Mouse (Mus musculus) embryonic facial prominence, embryonic 14.5 days (tissue): Measurements from ENCODE around the gene Lrp1. TPM values are rescaled to one million over a fixed set of nuclear protein-coding genes. Genes with fewer than 3 reads are reported as not detected.

Experiments used
- ATAC-seq: fragments of 200-750 bp; cut with Nextera tagmentation; 2 replicates; pipeline ENCODE4 v1.8.0; 2017; ENCODE audit warnings: low read depth, moderate number of reproducible peaks, moderate TSS enrichment
- DNase-seq: peaks from one replicate; pipeline ENCODE4 v3.0.0-alpha.2; 2015; ENCODE audit warnings: low spot score
- H3K27ac ChIP-seq: fragments of 300-500 bp; sonication (generic); replicated peaks from 2 replicates; pipeline ENCODE4 v1.5.1; 2014; ENCODE audit warnings: low read depth, mild to moderate bottlenecking, low read length, moderate library complexity
- H3K27me3 ChIP-seq: fragments of 300-500 bp; sonication (generic); replicated peaks from 2 replicates; pipeline ENCODE4 v1.6.1; 2014; ENCODE audit warnings: low read length; ENCODE audit not compliant: control insufficient read depth, insufficient read depth
- H3K36me3 ChIP-seq: fragments of 300-500 bp; sonication (generic); 2 replicates; pipeline ENCODE4 v1.6.1; 2014; ENCODE audit warnings: low read length, mixed read lengths; ENCODE audit not compliant: control insufficient read depth, insufficient read depth
- H3K4me1 ChIP-seq: fragments of 300-500 bp; sonication (generic); 2 replicates; pipeline ENCODE4 v1.6.1; 2014; ENCODE audit warnings: antibody characterized with exemption, low read length; ENCODE audit not compliant: control insufficient read depth, insufficient read depth
- H3K4me2 ChIP-seq: fragments of 300-500 bp; sonication (generic); 2 replicates; pipeline ENCODE4 v1.6.1; 2014; ENCODE audit warnings: low read depth, mild to moderate bottlenecking, low read length, moderate library complexity, mixed read lengths
- H3K4me3 ChIP-seq: fragments of 300-500 bp; sonication (generic); 2 replicates; pipeline ENCODE4 v1.5.1; 2014; ENCODE audit warnings: low read depth, mild to moderate bottlenecking, low read length
- H3K9ac ChIP-seq: fragments of 300-500 bp; sonication (generic); 2 replicates; pipeline ENCODE4 v1.6.1; 2014; ENCODE audit warnings: low read depth, mild to moderate bottlenecking, low read length, moderate library complexity, mixed read lengths
- H3K9me3 ChIP-seq: fragments of 300-500 bp; sonication (generic); 2 replicates; pipeline ENCODE4 v1.6.1; 2016; ENCODE audit warnings: low read length; ENCODE audit not compliant: control insufficient read depth
- WGBS: fragments of 180-500 bp; shearing (Covaris S2); extraction: QIAGEN DNeasy Blood & Tissue Kit; methylation state at CpG from one replicate; pipeline ENCODE4 v1.1.7; 2014; 5-methylcytosine and 5-hydroxymethylcytosine counted together
- polyA plus RNA-seq: library from polyadenylated mRNA; unstranded; fragments of >200 nt; fragmentation: Nextera tagmentation; extraction: Ambion mirVana; gene quantifications from 2 replicates; pipeline ENCODE4 v1.2.1, GENCODE M21; 2014

Gene Lrp1
- polyA plus RNA-seq, 1 experiment from 2014 or later = 137 TPM

DNA sequence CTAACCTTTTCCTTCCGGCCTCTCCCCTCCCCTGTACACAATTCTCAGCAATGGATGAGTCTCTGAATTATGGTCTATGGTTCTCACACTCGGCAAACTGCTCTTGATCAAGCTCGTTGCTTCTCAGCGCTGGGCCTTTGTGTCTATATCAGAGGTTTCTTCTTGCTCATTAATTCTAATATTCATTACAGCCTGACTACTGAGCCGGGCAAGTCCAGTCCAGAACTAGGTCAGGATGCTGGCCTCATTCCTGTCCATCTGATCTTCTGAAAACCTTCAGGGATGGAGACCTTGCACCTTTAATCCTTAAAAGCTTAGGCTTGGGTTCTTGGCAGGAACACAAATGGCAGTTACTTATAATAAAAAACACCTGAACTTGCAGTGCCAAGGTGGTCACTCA is 121.4 kb downstream of the Lrp1 start:
- H3K4me3 ChIP-seq = no peak overlapping the region
- DNase-seq (no peak), ATAC-seq (no peak)
- H3K36me3 ChIP-seq = peaks cover 66% of the 10 kb centered on the region
- no peak overlapping the region for H3K27ac ChIP-seq
- WGBS = 78% methylated on average over 5 of the region's 5 CpGs
- no peaks in the 10 kb centered on the region for H3K9me3 ChIP-seq
- no peaks in the 10 kb centered on the region for H3K27me3 ChIP-seq
- H3K9ac ChIP-seq = no peak overlapping the region
- no peaks in the 10 kb centered on the region for H3K4me1 ChIP-seq
- no peak overlapping the region for H3K4me2 ChIP-seq

DNA sequence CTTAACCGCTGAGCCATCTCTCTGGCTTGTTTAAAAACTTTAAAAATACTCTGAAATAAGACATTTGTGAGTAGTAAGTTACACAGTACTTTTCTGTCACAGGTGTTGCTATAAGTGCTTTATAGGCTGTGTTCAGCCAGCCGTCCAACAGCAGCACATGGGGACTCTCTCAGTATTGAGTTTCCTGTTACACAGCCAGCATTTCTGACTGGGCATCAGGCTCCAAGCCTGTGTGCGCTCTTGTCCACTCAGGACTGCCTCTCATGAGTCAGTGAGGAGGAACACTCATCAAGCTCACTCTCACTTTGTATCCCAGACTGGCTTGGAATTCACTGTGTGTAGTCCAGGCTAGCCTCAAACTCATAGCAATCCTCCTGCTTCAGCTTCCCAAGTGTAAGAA is 124.8 kb downstream of the Lrp1 start:
- no peak for ATAC-seq
- WGBS = 89% methylated on average over 3 of the region's 3 CpGs
- Histone ChIP-seq H3K4me3 (no peak overlapping the region), H3K9ac (no peak overlapping the region), H3K36me3 (peaks cover 89% of the 10 kb centered on the region), H3K27me3 (no peaks in the 10 kb centered on the region), H3K9me3 (no peaks in the 10 kb centered on the region), H3K4me2 (no peak overlapping the region), H3K27ac (no peak overlapping the region), H3K4me1 (no peaks in the 10 kb centered on the region)
- DNase-seq = no peak

DNA sequence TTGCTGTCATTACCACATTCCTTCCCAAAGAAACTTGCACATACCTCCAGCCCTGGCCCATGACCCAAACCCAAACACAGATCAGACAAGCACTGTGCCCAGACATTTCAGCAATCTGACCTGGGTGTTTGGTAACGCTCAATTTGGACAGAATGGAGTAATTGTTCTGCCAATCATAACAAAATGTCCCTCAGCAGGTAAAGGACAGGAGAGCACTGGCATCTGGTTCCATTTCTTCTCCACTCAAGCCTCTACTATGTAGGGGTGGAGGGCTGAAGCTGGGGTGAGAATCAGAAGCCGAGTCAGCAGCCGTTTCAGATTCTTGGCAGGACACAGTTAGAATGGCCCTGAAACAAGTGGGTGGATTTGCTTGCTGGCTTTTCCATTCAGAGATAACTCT is 128.8 kb downstream of the Lrp1 start:
- WGBS = 41% methylated on average over 3 of the region's 3 CpGs
- ATAC-seq (no peak), DNase-seq (no peak)
- Histone ChIP-seq H3K4me2 (no peak overlapping the region), H3K27ac (no peak overlapping the region), H3K4me1 (no peaks in the 10 kb centered on the region), H3K36me3 (peaks cover 89% of the 10 kb centered on the region), H3K4me3 (no peak overlapping the region), H3K27me3 (no peaks in the 10 kb centered on the region), H3K9ac (no peak overlapping the region), H3K9me3 (no peaks in the 10 kb centered on the region)

DNA sequence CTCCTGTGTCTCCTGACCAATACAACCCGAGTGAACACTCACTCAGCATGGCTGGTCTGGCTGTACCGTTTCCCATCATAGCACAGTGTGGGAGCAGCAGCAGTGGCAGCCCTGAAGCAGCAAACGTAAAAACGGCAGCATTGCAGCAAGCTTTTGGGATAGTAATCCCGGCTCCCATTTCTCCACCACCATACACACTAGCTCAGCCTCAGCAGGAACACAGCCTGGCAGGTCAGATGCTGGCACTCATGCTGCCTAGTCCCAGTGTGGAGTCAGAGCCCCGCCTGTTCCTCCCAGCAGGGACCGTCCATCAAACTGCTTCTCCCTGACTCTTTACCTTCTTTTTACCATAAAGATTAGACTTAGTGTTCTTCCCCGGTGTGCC is 129.8 kb downstream of the Lrp1 start:
- Histone ChIP-seq H3K9me3 (no peaks in the 10 kb centered on the region), H3K4me2 (no peak overlapping the region), H3K4me3 (no peak overlapping the region), H3K4me1 (no peaks in the 10 kb centered on the region), H3K9ac (no peak overlapping the region), H3K36me3 (peaks cover 86% of the 10 kb centered on the region), H3K27me3 (no peaks in the 10 kb centered on the region), H3K27ac (no peak overlapping the region)
- DNase-seq = no peak
- 69% methylated on average over 8 of the region's 8 CpGs for WGBS
- no peak for ATAC-seq

DNA sequence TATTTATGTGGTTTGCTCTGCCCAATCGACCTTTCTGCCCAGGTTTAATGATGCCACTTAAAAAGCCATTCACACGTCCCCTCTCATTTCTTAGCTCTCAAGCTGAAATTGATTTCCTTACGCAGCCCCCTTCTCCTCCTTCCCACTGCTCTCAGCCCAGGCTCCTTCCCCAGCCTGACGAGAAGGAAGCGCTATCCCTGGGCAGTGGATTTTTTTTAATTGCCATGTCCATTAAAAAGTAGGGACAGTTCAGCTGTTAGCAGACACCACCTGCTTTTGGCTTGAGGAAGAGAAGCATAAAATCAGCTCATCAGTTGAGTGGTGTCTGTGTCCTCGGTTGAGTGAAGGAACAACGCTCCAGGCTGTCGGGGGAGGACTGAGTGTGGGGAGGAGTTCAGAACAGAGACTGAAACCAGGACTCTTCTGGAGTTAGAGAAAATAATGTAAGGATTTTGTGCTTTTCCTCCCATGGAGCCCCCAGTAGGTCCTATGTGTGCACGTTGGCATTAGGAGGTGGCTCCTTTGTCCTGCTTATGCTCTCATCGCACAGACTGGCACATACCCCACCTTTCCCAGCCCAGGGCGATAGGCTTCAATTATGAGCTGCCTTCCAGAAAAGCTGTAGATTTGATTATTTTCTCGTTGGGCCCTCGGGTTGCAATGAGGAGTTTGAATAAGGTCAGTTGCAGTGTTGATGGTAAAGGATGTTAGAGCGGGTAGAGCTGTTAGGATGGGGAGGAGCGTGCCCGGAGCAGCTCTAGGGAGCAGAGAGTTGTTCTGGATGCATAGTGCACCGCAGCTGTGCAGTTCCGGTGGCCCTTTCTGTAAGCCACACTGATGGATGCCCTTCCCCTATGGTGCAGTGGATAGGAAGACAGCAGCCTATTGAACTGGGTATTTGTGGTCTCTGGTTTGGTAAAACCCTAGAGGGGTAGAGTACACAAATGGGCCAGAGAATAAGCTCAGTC is 130.5 kb downstream of the Lrp1 start:
- WGBS = 68% methylated on average over 18 of the region's 18 CpGs
- H3K9ac ChIP-seq = no peak overlapping the region

DNA sequence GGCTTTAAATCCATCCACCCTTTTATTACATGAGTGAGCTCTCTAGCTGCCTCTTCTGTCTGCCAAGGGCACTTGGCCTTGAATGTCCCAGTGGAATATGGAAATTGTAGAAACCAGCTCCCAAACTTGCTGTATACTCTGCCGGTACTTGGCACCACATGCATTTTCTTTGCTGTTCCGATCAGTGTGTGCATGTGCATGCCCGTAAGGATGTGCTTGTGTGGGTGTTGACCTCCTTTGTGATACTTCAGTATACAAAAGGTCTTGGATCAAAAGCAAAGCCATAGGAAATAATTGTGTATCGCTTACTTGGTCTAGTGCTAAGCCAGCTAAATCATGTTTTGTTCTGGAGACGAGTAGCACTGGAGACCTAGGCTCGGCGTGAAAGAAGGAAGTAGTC is 132.1 kb downstream of the Lrp1 start:
- 89% methylated on average over 7 of the region's 7 CpGs for WGBS
- Histone ChIP-seq H3K9me3 (no peaks in the 10 kb centered on the region), H3K4me2 (no peak overlapping the region), H3K4me3 (no peak overlapping the region), H3K27ac (no peak overlapping the region), H3K9ac (no peak overlapping the region), H3K4me1 (no peaks in the 10 kb centered on the region), H3K36me3 (peaks cover 84% of the 10 kb centered on the region), H3K27me3 (no peaks in the 10 kb centered on the region)
- no peak for ATAC-seq
- DNase-seq = no peak

More for the DNA sequence above, 130.5 kb downstream of the Lrp1 start:
- Histone ChIP-seq H3K27me3 (no peaks in the 10 kb centered on the region), H3K36me3 (peaks cover 84% of the 10 kb centered on the region), H3K9me3 (no peaks in the 10 kb centered on the region), H3K4me2 (no peak overlapping the region), H3K4me3 (no peak overlapping the region), H3K27ac (no peak overlapping the region), H3K4me1 (no peaks in the 10 kb centered on the region)
- no peak for ATAC-seq
- DNase-seq = no peak

Other genes with a start within 250 kb of the Lrp1 start
- gene R3hdm2, start 240.8 kb downstream of the Lrp1 start, polyA plus RNA-seq = 27.8 and 29.8 TPM in 2 replicates
- 5.0 and 5.2 TPM in 2 replicates for gene Stac3, start 119.5 kb downstream of the Lrp1 start, polyA plus RNA-seq
- 57.7 and 91.9 TPM in 2 replicates for gene Ndufa4l2, start 106.2 kb downstream of the Lrp1 start, polyA plus RNA-seq
- gene Shmt2, start 98.7 kb downstream of the Lrp1 start, polyA plus RNA-seq = 80.0 and 89.4 TPM in 2 replicates
- gene Nxph4, start 86.6 kb downstream of the Lrp1 start, polyA plus RNA-seq = 5.2 and 6.1 TPM in 2 replicates
- 22.9 and 23.1 TPM in 2 replicates for gene Stat6, start 21.8 kb upstream of the Lrp1 start, polyA plus RNA-seq
- gene Nemp1, start 45.8 kb upstream of the Lrp1 start, polyA plus RNA-seq = 10.5 and 11.2 TPM in 2 replicates
- gene Nab2, start 47.4 kb upstream of the Lrp1 start, polyA plus RNA-seq = 15.2 and 16.1 TPM in 2 replicates
- 0.75 and 1.2 TPM in 2 replicates for gene Myo1a, start 84.0 kb upstream of the Lrp1 start, polyA plus RNA-seq
- gene Tac2, start 103.3 kb upstream of the Lrp1 start, polyA plus RNA-seq = 0.54 TPM in 1 of 2 replicates, not detected in the other
- 3.1 and 3.7 TPM in 2 replicates for gene Zbtb39, start 118.4 kb upstream of the Lrp1 start, polyA plus RNA-seq
- 0.63 and 0.67 TPM in 2 replicates for gene Gpr182, start 130.6 kb upstream of the Lrp1 start, polyA plus RNA-seq
- gene Rdh1, start 138.6 kb upstream of the Lrp1 start, polyA plus RNA-seq = 0.10 and 0.11 TPM in 2 replicates
- 0.29 TPM in 1 of 2 replicates, not detected in the other for gene Rdh16f1, start 138.6 kb upstream of the Lrp1 start, polyA plus RNA-seq
- 0.38 TPM in 1 of 2 replicates, not detected in the other for gene Rdh9, start 155.2 kb upstream of the Lrp1 start, polyA plus RNA-seq
- not detected in 2 replicates for gene Rdh16, start 180.0 kb upstream of the Lrp1 start, polyA plus RNA-seq
- not detected in 2 replicates for gene Rdh19, start 228.8 kb upstream of the Lrp1 start, polyA plus RNA-seq
- gene Rdh16f2, start 245.3 kb upstream of the Lrp1 start, polyA plus RNA-seq = not detected in 2 replicates